Mouse (Mus musculus): ENCODE measurements around the gene Chst10. TPM values are rescaled to one million over a fixed set of nuclear protein-coding genes. Genes with fewer than 3 reads are reported as not detected.

The Chst10 gene
- polyA plus RNA-seq, 1 experiment from 2014 or later: 14.3 TPM

- H3K27ac ChIP-seq: peak overlapping the region; percentile 69
- no peaks in the 10 kb centered on the region for H3K27me3 ChIP-seq
- H3K36me3 ChIP-seq: peaks cover 13% of the 10 kb centered on the region; the same call in 1 of the 2 replicates
- peaks cover 28% of the 10 kb centered on the region for H3K4me1 ChIP-seq
- H3K4me3 ChIP-seq: no peak overlapping the region
- WGBS: 52% methylated on average over 6 of the region's 6 CpGs
- H3K4me2 ChIP-seq: no peak overlapping the region
- H3K9ac ChIP-seq: no peak overlapping the region
- no peak for ATAC-seq (ENCODE audit: insufficient number of reproducible peaks, insufficient read depth, low FRiP score, low TSS enrichment, low read depth)
- H3K9me3 ChIP-seq: no peaks in the 10 kb centered on the region
Measured at GRCm38 (mm10) chr1:38888803-38889202, 9.2 kb downstream of the Chst10 start.

DNA sequence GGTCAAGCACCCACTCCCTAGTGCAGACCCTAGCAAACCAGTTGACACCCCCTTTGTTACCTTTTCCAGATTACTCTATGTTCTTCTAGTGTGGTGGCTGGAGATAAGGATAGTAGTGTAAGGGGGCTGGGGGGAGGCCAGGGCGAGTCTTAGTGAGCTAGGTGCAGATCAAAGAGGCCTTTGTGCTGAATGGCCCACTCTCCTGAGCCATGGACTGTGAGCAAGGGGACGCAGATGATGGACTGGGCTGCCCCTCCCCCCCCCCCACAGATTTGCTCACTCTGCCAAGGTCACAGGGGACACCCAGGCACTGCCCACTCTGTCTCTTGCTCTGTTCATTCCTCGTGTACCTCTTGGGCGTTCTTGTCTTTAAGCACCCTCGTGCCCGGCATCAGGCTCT lies 10.9 kb downstream of the Chst10 start:
- Histone ChIP-seq H3K9me3 (no peaks in the 10 kb centered on the region), H3K27me3 (no peaks in the 10 kb centered on the region), H3K27ac (no peak overlapping the region), H3K4me2 (no peak overlapping the region), H3K4me1 (peaks cover 28% of the 10 kb centered on the region), H3K4me3 (no peak overlapping the region), H3K9ac (no peak overlapping the region), H3K36me3 (peaks cover 16% of the 10 kb centered on the region)
- WGBS: 63% methylated on average over 6 of the region's 6 CpGs
- ATAC-seq (ENCODE audit: insufficient number of reproducible peaks, insufficient read depth, low FRiP score, low TSS enrichment, low read depth): no peak

DNA sequence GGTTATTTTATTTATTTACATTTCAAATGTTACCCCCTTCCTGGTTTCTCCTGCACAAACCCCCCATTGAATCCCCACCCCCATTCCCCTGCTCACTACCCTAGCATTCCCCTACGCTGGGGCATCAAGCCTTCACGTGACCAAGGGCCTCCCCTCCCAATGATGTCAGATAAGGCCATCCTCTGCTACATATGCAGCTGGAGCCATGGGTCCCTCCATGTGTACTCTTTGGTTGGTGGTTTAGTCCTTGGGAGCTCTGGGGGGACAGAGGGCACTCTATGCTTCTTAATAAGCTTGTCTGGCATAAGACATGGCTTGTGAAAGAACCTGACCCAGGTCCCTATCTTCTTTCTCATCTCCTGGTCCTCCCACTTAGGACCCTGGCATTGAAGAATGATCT lies 11.4 kb downstream of the Chst10 start:
- ATAC-seq (ENCODE audit: insufficient number of reproducible peaks, insufficient read depth, low FRiP score, low TSS enrichment, low read depth): no peak
- Histone ChIP-seq H3K36me3 (peaks cover 13% of the 10 kb centered on the region), H3K4me1 (peaks cover 28% of the 10 kb centered on the region), H3K9ac (no peak overlapping the region), H3K4me3 (no peak overlapping the region), H3K27me3 (no peaks in the 10 kb centered on the region), H3K27ac (no peak overlapping the region), H3K9me3 (no peaks in the 10 kb centered on the region), H3K4me2 (no peak overlapping the region)
- WGBS: 79% methylated on average over 2 of the region's 2 CpGs

DNA sequence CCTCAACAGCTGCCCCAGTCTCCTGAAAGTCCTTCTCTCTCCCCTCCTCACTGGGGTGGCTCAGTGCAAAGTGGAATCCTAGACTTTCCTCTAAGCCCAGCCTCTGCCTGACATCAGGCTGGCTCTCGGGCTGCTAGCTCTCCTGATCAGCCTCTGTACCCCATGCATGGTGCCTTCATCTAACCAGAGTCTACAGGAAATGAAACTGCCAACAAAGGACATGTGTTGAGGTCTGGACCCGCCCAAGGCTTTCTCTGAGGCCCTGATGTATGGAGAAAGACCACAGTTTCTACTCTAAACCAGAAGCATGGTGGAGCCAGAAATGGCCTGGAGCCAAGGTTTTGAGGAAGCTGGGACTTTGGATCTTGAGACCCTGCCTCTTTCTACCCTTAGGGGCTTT lies 12.0 kb downstream of the Chst10 start:
- Histone ChIP-seq H3K9me3 (no peaks in the 10 kb centered on the region), H3K4me1 (peaks cover 28% of the 10 kb centered on the region), H3K4me3 (no peak overlapping the region), H3K36me3 (peaks cover 11% of the 10 kb centered on the region; the same call in 1 of the 2 replicates), H3K4me2 (no peak overlapping the region), H3K9ac (no peak overlapping the region), H3K27ac (0 out of 2 replicates have a peak overlapping the region, but pooled peaks have one; percentile 7), H3K27me3 (no peaks in the 10 kb centered on the region)
- ATAC-seq (ENCODE audit: insufficient number of reproducible peaks, insufficient read depth, low FRiP score, low TSS enrichment, low read depth): no peak
- 51% methylated on average over 2 of the region's 2 CpGs for WGBS

DNA sequence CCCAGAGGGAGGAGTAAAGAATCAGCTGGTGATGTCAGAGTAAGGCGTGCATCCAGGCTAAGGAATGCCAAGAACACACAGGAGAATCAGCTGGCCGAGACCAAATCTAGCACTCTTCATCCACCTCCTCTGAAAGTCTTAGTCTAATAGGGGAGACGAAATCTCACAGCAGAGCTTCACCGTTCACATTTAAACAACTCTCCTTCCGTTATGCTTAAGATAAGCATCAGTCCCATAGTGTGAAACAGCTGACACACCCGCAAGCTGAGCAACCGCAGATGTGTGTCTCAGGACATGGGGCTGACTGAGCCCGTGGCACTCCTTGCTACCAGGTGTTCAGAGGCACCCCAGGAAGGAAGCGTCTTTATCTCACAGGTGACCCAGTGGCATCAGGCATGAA lies 14.2 kb downstream of the Chst10 start:
- no peaks in the 10 kb centered on the region for H3K9me3 ChIP-seq
- H3K4me3 ChIP-seq: no peak overlapping the region
- ATAC-seq (ENCODE audit: insufficient number of reproducible peaks, insufficient read depth, low FRiP score, low TSS enrichment, low read depth): no peak
- H3K27me3 ChIP-seq: no peaks in the 10 kb centered on the region
- WGBS: 81% methylated on average over 9 of the region's 9 CpGs
- peaks cover 15% of the 10 kb centered on the region for H3K36me3 ChIP-seq
- H3K27ac ChIP-seq: no peak overlapping the region
- no peak overlapping the region for H3K4me2 ChIP-seq
- H3K4me1 ChIP-seq: peaks cover 18% of the 10 kb centered on the region
- H3K9ac ChIP-seq: no peak overlapping the region

DNA sequence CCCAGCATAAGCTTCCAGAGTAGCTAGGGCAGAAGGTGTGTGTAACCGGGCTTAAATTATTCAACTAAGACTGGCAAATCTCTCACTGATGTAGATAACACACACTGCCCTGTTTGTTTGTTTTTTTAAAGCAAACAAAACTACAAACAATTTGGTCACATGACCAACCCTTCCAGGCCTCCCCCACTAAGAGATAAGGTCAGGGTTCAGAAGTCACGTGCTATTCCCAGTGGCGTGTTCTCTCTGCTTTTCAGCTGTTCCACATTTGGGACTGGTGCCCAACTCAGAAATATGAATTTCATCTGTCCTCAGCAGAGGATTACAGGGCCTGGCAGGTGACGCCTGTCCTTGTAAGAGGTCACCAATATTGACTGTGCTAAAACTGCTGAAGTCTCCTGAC lies 15.2 kb downstream of the Chst10 start:
- no peak overlapping the region for H3K4me3 ChIP-seq
- H3K27me3 ChIP-seq: no peaks in the 10 kb centered on the region
- no peaks in the 10 kb centered on the region for H3K9me3 ChIP-seq
- H3K27ac ChIP-seq: no peak overlapping the region
- H3K4me1 ChIP-seq: peaks cover 9% of the 10 kb centered on the region
- ATAC-seq (ENCODE audit: insufficient number of reproducible peaks, insufficient read depth, low FRiP score, low TSS enrichment, low read depth): no peak
- no peak overlapping the region for H3K4me2 ChIP-seq
- peaks cover 15% of the 10 kb centered on the region for H3K36me3 ChIP-seq
- WGBS: 78% methylated on average over 4 of the region's 4 CpGs
- H3K9ac ChIP-seq: no peak overlapping the region

DNA sequence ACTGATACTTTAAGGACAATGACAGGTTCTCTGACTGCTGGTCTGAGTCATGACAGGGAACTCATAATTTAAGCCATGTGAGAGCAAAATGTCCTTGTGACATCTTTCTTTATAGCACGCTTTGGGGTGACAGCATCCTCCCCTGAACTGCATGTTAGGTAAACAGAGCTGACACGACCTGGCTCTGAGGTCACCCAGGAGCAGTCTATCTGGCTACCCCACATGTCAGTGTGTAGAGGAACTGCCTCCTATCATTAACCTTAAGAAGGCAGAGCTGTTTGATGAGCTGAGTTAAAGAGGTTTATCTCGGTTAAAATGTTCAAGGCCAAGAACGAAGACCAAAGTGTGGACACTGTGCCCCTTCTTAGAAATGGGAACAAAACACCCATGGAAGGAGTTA lies 16.6 kb downstream of the Chst10 start:
- Histone ChIP-seq H3K4me2 (no peak overlapping the region), H3K27ac (no peak overlapping the region), H3K27me3 (no peaks in the 10 kb centered on the region), H3K36me3 (peaks cover 15% of the 10 kb centered on the region), H3K9me3 (no peaks in the 10 kb centered on the region), H3K9ac (no peak overlapping the region), H3K4me1 (peaks cover 14% of the 10 kb centered on the region), H3K4me3 (no peak overlapping the region)
- 75% methylated on average over 4 of the region's 4 CpGs for WGBS
- ATAC-seq (ENCODE audit: insufficient number of reproducible peaks, insufficient read depth, low FRiP score, low TSS enrichment, low read depth): no peak

- no peak overlapping the region for H3K27ac ChIP-seq
- H3K9me3 ChIP-seq: no peaks in the 10 kb centered on the region
- 57% methylated on average over 5 of the region's 5 CpGs for WGBS
- peaks cover 18% of the 10 kb centered on the region for H3K36me3 ChIP-seq
- H3K9ac ChIP-seq: no peak overlapping the region
- H3K4me1 ChIP-seq: 0 out of 2 replicates have a peak, but pooled peaks cover 8% of the 10 kb centered on the region
- no peaks in the 10 kb centered on the region for H3K27me3 ChIP-seq
- H3K4me2 ChIP-seq: no peak overlapping the region
- no peak for ATAC-seq (ENCODE audit: insufficient number of reproducible peaks, insufficient read depth, low FRiP score, low TSS enrichment, low read depth)
- H3K4me3 ChIP-seq: no peak overlapping the region
Measured at GRCm38 (mm10) chr1:38876671-38877382, 21.1 kb downstream of the Chst10 start.

DNA sequence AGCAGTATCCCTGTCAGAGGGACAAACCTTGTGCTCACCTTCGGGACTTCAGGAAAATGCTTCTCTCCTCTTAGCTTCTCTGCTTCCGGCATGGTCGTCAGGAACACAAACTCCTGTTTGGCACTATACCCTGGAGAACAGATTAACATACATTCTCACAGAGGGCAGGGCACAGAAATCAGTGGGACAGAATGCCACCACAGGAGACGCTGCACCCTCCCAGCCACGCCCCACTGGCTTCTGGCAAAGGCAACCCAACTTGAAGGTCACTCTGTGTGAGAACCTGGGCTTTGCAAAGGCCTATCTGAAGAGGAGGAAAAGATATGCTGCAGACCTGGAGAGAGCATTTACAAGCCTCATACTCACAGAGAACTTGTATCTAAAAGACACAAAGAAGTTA lies 24.1 kb downstream of the Chst10 start:
- Histone ChIP-seq H3K9me3 (no peaks in the 10 kb centered on the region), H3K4me3 (no peak overlapping the region), H3K9ac (no peak overlapping the region), H3K4me2 (no peak overlapping the region), H3K27me3 (no peaks in the 10 kb centered on the region), H3K36me3 (peaks cover 25% of the 10 kb centered on the region), H3K27ac (no peak overlapping the region), H3K4me1 (0 out of 2 replicates have a peak, but pooled peaks cover 11% of the 10 kb centered on the region)
- WGBS: 80% methylated on average over 5 of the region's 5 CpGs
- ATAC-seq (ENCODE audit: insufficient number of reproducible peaks, insufficient read depth, low FRiP score, low TSS enrichment, low read depth): no peak

- Histone ChIP-seq H3K9ac (no peak overlapping the region), H3K4me1 (0 out of 2 replicates have a peak, but pooled peaks cover 6% of the 10 kb centered on the region), H3K4me2 (no peak overlapping the region), H3K9me3 (no peaks in the 10 kb centered on the region), H3K4me3 (no peak overlapping the region), H3K36me3 (peaks cover 35% of the 10 kb centered on the region), H3K27me3 (no peaks in the 10 kb centered on the region), H3K27ac (no peak overlapping the region)
- 89% methylated on average over 6 of the region's 6 CpGs for WGBS
- ATAC-seq (ENCODE audit: insufficient number of reproducible peaks, insufficient read depth, low FRiP score, low TSS enrichment, low read depth): no peak
Measured at GRCm38 (mm10) chr1:38871834-38872233, 26.1 kb downstream of the Chst10 start.

- Histone ChIP-seq H3K4me3 (no peak overlapping the region), H3K36me3 (peaks cover 55% of the 10 kb centered on the region), H3K9me3 (no peaks in the 10 kb centered on the region), H3K9ac (no peak overlapping the region), H3K27ac (no peak overlapping the region), H3K27me3 (no peaks in the 10 kb centered on the region), H3K4me1 (0 out of 2 replicates have a peak, but pooled peaks cover 2% of the 10 kb centered on the region), H3K4me2 (no peak overlapping the region)
- ATAC-seq (ENCODE audit: insufficient number of reproducible peaks, insufficient read depth, low FRiP score, low TSS enrichment, low read depth): no peak
- 43% methylated on average over 13 of the region's 13 CpGs for WGBS
Measured at GRCm38 (mm10) chr1:38869398-38870195, 28.4 kb downstream of the Chst10 start.

DNA sequence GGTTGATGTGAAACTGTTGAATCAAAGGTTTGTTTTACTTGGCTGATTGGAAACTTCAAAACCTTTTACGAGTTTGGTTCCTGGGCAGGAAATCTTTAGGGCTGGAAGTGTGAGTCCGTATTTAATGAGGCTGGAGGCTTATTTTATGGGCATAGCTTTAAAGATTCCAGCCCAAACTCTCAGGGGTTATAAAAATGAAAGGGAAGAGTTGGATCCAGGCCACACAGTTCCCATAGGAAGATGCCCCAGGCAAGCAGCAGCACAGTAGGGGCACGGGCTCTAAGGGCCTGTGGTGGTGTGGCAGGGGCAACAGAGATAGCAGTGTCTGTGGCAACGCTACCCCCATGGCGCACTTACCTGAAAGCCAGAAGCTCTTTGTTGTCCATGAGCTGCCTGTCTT lies 31.7 kb downstream of the Chst10 start:
- H3K9me3 ChIP-seq: no peaks in the 10 kb centered on the region
- H3K9ac ChIP-seq: no peak overlapping the region
- no peak overlapping the region for H3K4me2 ChIP-seq
- WGBS: 86% methylated on average over 5 of the region's 5 CpGs
- no peaks in the 10 kb centered on the region for H3K27me3 ChIP-seq
- H3K36me3 ChIP-seq: peaks cover 41% of the 10 kb centered on the region
- H3K4me1 ChIP-seq: 0 out of 2 replicates have a peak, but pooled peaks cover 2% of the 10 kb centered on the region
- ATAC-seq (ENCODE audit: insufficient number of reproducible peaks, insufficient read depth, low FRiP score, low TSS enrichment, low read depth): no peak
- no peak overlapping the region for H3K4me3 ChIP-seq
- H3K27ac ChIP-seq: no peak overlapping the region
